Mouse (Mus musculus) midbrain, postnatal 0 days (tissue): ENCODE results near the gene Lamb3. TPM values are rescaled to one million over a fixed set of nuclear protein-coding genes. Genes with fewer than 3 reads are reported as not detected.
A peak's percentile ranks its signal among the peaks of the same experiment; 100 is the strongest.
"Not testable (repeated sequence)": the region's sequence is repeated elsewhere in the genome, so short reads cannot be mapped to it uniquely, and the experiment has no call there.

Experiments used
- ATAC-seq: fragments of 200-750 bp; cut with Nextera tagmentation; 2 replicates; pipeline ENCODE4 v1.8.0; 2017; ENCODE audit warnings: moderate number of reproducible peaks, mild to moderate bottlenecking, moderate TSS enrichment, moderate library complexity; ENCODE audit not compliant: low FRiP score
- DNase-seq: peaks from one replicate; pipeline ENCODE4 v3.0.0-alpha.2; 2015; ENCODE audit warnings: low spot score
- H3K27ac ChIP-seq: fragments of 300-500 bp; sonication (generic); 2 replicates; pipeline ENCODE4 v1.5.1; 2014; ENCODE audit warnings: low read depth, mild to moderate bottlenecking, low read length, mixed read lengths
- H3K27me3 ChIP-seq: fragments of 300-500 bp; sonication (generic); 2 replicates; pipeline ENCODE4 v1.6.1; 2014; ENCODE audit warnings: low read length, control low read depth, mixed read lengths; ENCODE audit not compliant: insufficient read depth
- H3K36me3 ChIP-seq: fragments of 300-500 bp; sonication (generic); 2 replicates; pipeline ENCODE4 v1.6.1; 2014; ENCODE audit warnings: low read length, control low read depth, mixed read lengths; ENCODE audit not compliant: insufficient read depth
- H3K4me1 ChIP-seq: fragments of 300-500 bp; sonication (generic); 2 replicates; pipeline ENCODE4 v1.6.1; 2014; ENCODE audit warnings: mild to moderate bottlenecking, control low read depth, antibody characterized with exemption, low read length, mixed read lengths; ENCODE audit not compliant: insufficient read depth
- H3K4me2 ChIP-seq: fragments of 300-500 bp; sonication (generic); 2 replicates; pipeline ENCODE4 v1.6.1; 2014; ENCODE audit warnings: low read depth, mild to moderate bottlenecking, low read length, mixed read lengths; ENCODE audit not compliant: poor library complexity, severe bottlenecking
- H3K4me3 ChIP-seq: fragments of 300-500 bp; sonication (generic); 2 replicates; pipeline ENCODE4 v1.5.1; 2014; ENCODE audit warnings: low read depth, mild to moderate bottlenecking, low read length, moderate library complexity
- H3K9ac ChIP-seq: fragments of 300-500 bp; sonication (generic); replicated peaks from 2 replicates; pipeline ENCODE4 v1.6.1; 2014; ENCODE audit warnings: mild to moderate bottlenecking, low read length, moderate library complexity, mixed read lengths; ENCODE audit not compliant: poor library complexity, severe bottlenecking
- H3K9me3 ChIP-seq: fragments of 300-500 bp; sonication (generic); 2 replicates; pipeline ENCODE4 v1.6.1; 2016; ENCODE audit warnings: low read length, control low read depth
- CTCF ChIP-seq: IDR thresholded peaks from 2 replicates; pipeline ENCODE4 v1.5.1; 2016; ENCODE audit warnings: antibody characterized with exemption, mild to moderate bottlenecking
- WGBS: fragments of 180-500 bp; shearing (Covaris S2); extraction: QIAGEN DNeasy Blood & Tissue Kit; methylation state at CpG from one replicate; pipeline ENCODE4 v1.1.7; 2014; 5-methylcytosine and 5-hydroxymethylcytosine counted together
- polyA plus RNA-seq: library from polyadenylated mRNA; unstranded; fragments of >200 nt; fragmentation: Nextera tagmentation; extraction: Ambion mirVana; gene quantifications from 2 replicates; pipeline ENCODE4 v1.2.1, GENCODE M21; 2015
- total RNA-seq: library from RNA; depleted of rRNA; stranded (reverse); fragments of >200 nt; gene quantifications from 2 replicates; pipeline ENCODE4 v1.2.3, GENCODE M21; 2014

Lamb3 gene
- total and polyA plus RNA-seq, 2 experiments from 2014 or later, result 0.82 to 1.4 TPM

- no peaks in the 10 kb centered on the region for H3K4me1 ChIP-seq
- no peaks in the 10 kb centered on the region for H3K27me3 ChIP-seq
- WGBS, result 77% methylated on average over 7 of the region's 7 CpGs
- TF ChIP-seq CTCF, result no peak
- no peak overlapping the region for H3K27ac ChIP-seq
- H3K4me2 ChIP-seq, result no peak overlapping the region
- H3K36me3 ChIP-seq, result no peaks in the 10 kb centered on the region
- ATAC-seq (no peak), DNase-seq (peak; percentile 33)
- H3K4me3 ChIP-seq, result no peak overlapping the region
- no peaks in the 10 kb centered on the region for H3K9me3 ChIP-seq
- H3K9ac ChIP-seq, result no peak overlapping the region
These were observed 76.8 kb downstream of the Lamb3 start for GRCm38 (mm10) chr1:193284228-193284779.

- H3K4me3 ChIP-seq, H3K27me3 ChIP-seq, ATAC-seq, DNase-seq, H3K9ac ChIP-seq, H3K9me3 ChIP-seq, H3K4me1 ChIP-seq, H3K4me2 ChIP-seq, H3K36me3 ChIP-seq, H3K27ac ChIP-seq: not testable (repeated sequence)
- 89% methylated on average over 3 of the region's 3 CpGs for WGBS
These were observed 78.3 kb downstream of the Lamb3 start for GRCm38 (mm10) chr1:193285766-193286325.

GRCm38 (mm10) chr1:193287578-193287977, 80.1 kb downstream of the Lamb3 start:
- TF ChIP-seq CTCF, result no peak
- WGBS, result 87% methylated on average over 2 of the region's 2 CpGs
- ATAC-seq (no peak), DNase-seq (no peak)
- Histone ChIP-seq H3K27me3 (no peaks in the 10 kb centered on the region), H3K9ac (no peak overlapping the region), H3K4me2 (no peak overlapping the region), H3K27ac (no peak overlapping the region), H3K9me3 (no peaks in the 10 kb centered on the region), H3K4me3 (no peak overlapping the region), H3K4me1 (no peaks in the 10 kb centered on the region), H3K36me3 (no peaks in the 10 kb centered on the region)

GRCm38 (mm10) chr1:193289076-193289475, 81.6 kb downstream of the Lamb3 start:
- Histone ChIP-seq H3K9me3 (no peaks in the 10 kb centered on the region), H3K9ac (no peak overlapping the region), H3K4me3 (no peak overlapping the region), H3K4me1 (no peaks in the 10 kb centered on the region), H3K4me2 (no peak overlapping the region), H3K27me3 (no peaks in the 10 kb centered on the region), H3K27ac (no peak overlapping the region), H3K36me3 (no peaks in the 10 kb centered on the region)
- DNase-seq (no peak), ATAC-seq (no peak)
- no peak for TF ChIP-seq CTCF
- 93% methylated on average over 3 of the region's 3 CpGs for WGBS

- Histone ChIP-seq H3K4me3 (no peak overlapping the region), H3K27me3 (no peaks in the 10 kb centered on the region), H3K9me3 (no peaks in the 10 kb centered on the region), H3K27ac (no peak overlapping the region), H3K36me3 (no peaks in the 10 kb centered on the region), H3K9ac (no peak overlapping the region), H3K4me1 (no peaks in the 10 kb centered on the region), H3K4me2 (no peak overlapping the region)
- ATAC-seq, result no peak
- TF ChIP-seq CTCF, result no peak
- WGBS, result 94% methylated on average over 5 of the region's 5 CpGs
- no peak for DNase-seq
These were observed 82.4 kb downstream of the Lamb3 start for GRCm38 (mm10) chr1:193289914-193290313.

GRCm38 (mm10) chr1:193290686-193291085, 83.2 kb downstream of the Lamb3 start:
- no peaks in the 10 kb centered on the region for H3K27me3 ChIP-seq
- ATAC-seq (no peak), DNase-seq (no peak)
- no peak overlapping the region for H3K27ac ChIP-seq
- H3K4me2 ChIP-seq, result no peak overlapping the region
- no peaks in the 10 kb centered on the region for H3K36me3 ChIP-seq
- no peaks in the 10 kb centered on the region for H3K4me1 ChIP-seq
- H3K4me3 ChIP-seq, result no peak overlapping the region
- no peak for TF ChIP-seq CTCF
- no peaks in the 10 kb centered on the region for H3K9me3 ChIP-seq
- H3K9ac ChIP-seq, result no peak overlapping the region
